Comparison of ENCODE assay signal across 10 mouse cellular contexts in the genomic region with DNA sequence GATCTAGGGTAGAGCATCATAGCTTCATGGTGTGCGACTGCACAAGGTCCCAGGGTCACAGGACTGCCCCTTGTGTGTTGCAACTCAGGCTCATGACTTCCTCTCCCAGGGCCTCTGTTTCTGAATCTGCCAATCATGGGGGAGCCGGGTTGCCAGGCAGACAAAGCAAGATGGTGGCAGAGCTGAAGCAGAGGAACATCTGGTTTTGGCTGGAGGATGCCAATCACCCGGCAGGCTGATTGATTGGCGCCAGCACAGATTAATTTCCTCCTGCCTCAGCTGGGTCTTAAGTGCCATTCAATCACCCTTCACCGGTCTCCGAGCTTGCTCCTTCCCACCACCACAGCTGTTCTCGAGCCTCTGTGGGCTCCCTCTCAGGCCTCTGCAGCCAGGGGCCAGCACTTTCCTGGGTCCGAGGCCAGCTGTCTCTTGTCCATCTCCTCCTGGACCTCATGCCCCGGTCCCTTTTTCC. TPM values are rescaled to one million over a fixed set of nuclear protein-coding genes. Genes with fewer than 3 reads are reported as not detected.
DNase-seq lines count a peak whose midpoint lies in the region; ATAC-seq and TF ChIP-seq lines count a peak whose summit lies in the region.
"Had no signal": no experiment of that assay in that cellular context is flagged by ENCODE, and none has a peak within 500 bp of the region (broad histone marks: within the 10 kb centered on the region; RNA-seq: fewer than 3 reads in every experiment).

No protein-coding gene starts in this region.

- H3K27ac ChIP-seq in hindbrain, embryonic 11.5 days (ENCODE audit: low read depth, low read length) = peak overlapping the region; percentile 43
- H3K27ac ChIP-seq in hindbrain, embryonic 16.5 days (ENCODE audit: low read depth, low read length) = no peak overlapping the region

- H3K4me2 ChIP-seq in hindbrain, embryonic 11.5 days (replicated peaks; ENCODE audit: low read depth, low read length) = no peak overlapping the region
- H3K4me2 ChIP-seq in hindbrain, embryonic 16.5 days (ENCODE audit: low read length) = no peak overlapping the region

- no peak; the same call in 1 of the 2 replicates for ATAC-seq in hindbrain, embryonic 11.5 days (ENCODE audit: low FRiP score)
- no peak for ATAC-seq in hindbrain, embryonic 16.5 days
- ATAC-seq in megakaryocyte, adult 5-6 weeks (ENCODE audit: poor library complexity, severe bottlenecking) = peak; percentile 47; the same call in 1 of the 2 replicates

- no peaks in the 10 kb centered on the region for H3K9me3 ChIP-seq in hindbrain, embryonic 11.5 days (ENCODE audit: control insufficient read depth, low read length)
- no peaks in the 10 kb centered on the region for H3K9me3 ChIP-seq in hindbrain, embryonic 16.5 days (ENCODE audit: control insufficient read depth, low read length)

- H3K4me3 ChIP-seq in hindbrain, embryonic 11.5 days (ENCODE audit: low read depth, low read length) = no peak overlapping the region
- H3K4me3 ChIP-seq in hindbrain, embryonic 16.5 days (ENCODE audit: low read length) = no peak overlapping the region

- H3K9ac ChIP-seq in hindbrain, embryonic 11.5 days (ENCODE audit: low read depth, low read length) = no peak overlapping the region
- H3K9ac ChIP-seq in hindbrain, embryonic 16.5 days (ENCODE audit: low read depth, low read length) = no peak overlapping the region

- H3K36me3 ChIP-seq in hindbrain, embryonic 11.5 days (ENCODE audit: control insufficient read depth, insufficient read depth, low read length) = no peaks in the 10 kb centered on the region
- no peaks in the 10 kb centered on the region for H3K36me3 ChIP-seq in hindbrain, embryonic 16.5 days (ENCODE audit: control insufficient read depth, insufficient read depth, low read length)

- no peak for TF ChIP-seq POLR2A in brain, embryonic 14.5 days (IDR thresholded peaks at IDR 0.05; ENCODE audit: borderline replicate concordance, extremely low read depth, insufficient read depth, insufficient read length, poor library complexity, severe bottlenecking)

- no peak for TF ChIP-seq CTCF in brain, embryonic 14.5 days (IDR thresholded peaks at IDR 0.05; ENCODE audit: borderline replicate concordance, extremely low read depth, insufficient read depth, insufficient read length)

- peak; percentile 46 for DNase-seq in hindbrain, embryonic 11.5 days (ENCODE audit: low spot score)
- DNase-seq in brain, embryonic 14.5 days (ENCODE audit: low read depth) = peak; percentile 64
- DNase-seq in forelimb bud, embryonic 11.5 days (ENCODE audit: low read depth, low spot score) = peak; percentile 69
- DNase-seq in cerebellum, adult 11 months = no peak
- no peak for DNase-seq in spleen, adult 18-20 months
- DNase-seq in B cell, adult 2 months = no peak
- DNase-seq: heart, postnatal 4 days; layer of hippocampus, adult 9-11 months had no signal

- WGBS in hindbrain, embryonic 11.5 days = 32% methylated on average over 9 of the region's 9 CpGs
- 35% methylated on average over 9 of the region's 9 CpGs for WGBS in hindbrain, embryonic 16.5 days

- no peaks in the 10 kb centered on the region for H3K27me3 ChIP-seq in hindbrain, embryonic 11.5 days (ENCODE audit: control insufficient read depth, insufficient read depth, low read length)
- H3K27me3 ChIP-seq in hindbrain, embryonic 16.5 days (replicated peaks; ENCODE audit: control insufficient read depth, insufficient read depth, low read length) = no peaks in the 10 kb centered on the region

- H3K4me1 ChIP-seq in hindbrain, embryonic 11.5 days (replicated peaks; ENCODE audit: control insufficient read depth, insufficient read depth, low read length) = peaks cover 17% of the 10 kb centered on the region
- H3K4me1 ChIP-seq in hindbrain, embryonic 16.5 days (ENCODE audit: control insufficient read depth, insufficient read depth, low read depth, low read length) = peaks cover 25% of the 10 kb centered on the region

RNA-seq across cellular contexts. Expression of gene Nnat, which starts 46.1 kb away (rescaled TPM):
- polyA plus RNA-seq in hindbrain, embryonic 11.5 days (2014; fragmentation: Nextera tagmentation; extraction: Ambion mirVana) = 1,515 and 1,745 TPM in 2 replicates
- 6,388 and 6,390 TPM in 2 replicates for polyA plus RNA-seq in hindbrain, embryonic 16.5 days (2015; fragmentation: Nextera tagmentation; extraction: Ambion mirVana)
- 8,068 and 9,838 TPM in 2 replicates for polyA plus RNA-seq in brain, embryonic 14.5 days (2012; rRNA removed)
- not detected in 2 replicates for total RNA-seq in megakaryocyte, adult 5-6 weeks (2015)
- total RNA-seq in megakaryocyte, adult 5-6 weeks (2017) = not detected in 2 replicates

RNA-seq across cellular contexts. Expression of gene Blcap, which starts 57.3 kb away (rescaled TPM):
- polyA plus RNA-seq in hindbrain, embryonic 11.5 days (2014; fragmentation: Nextera tagmentation; extraction: Ambion mirVana) = 117 and 118 TPM in 2 replicates
- polyA plus RNA-seq in hindbrain, embryonic 16.5 days (2015; fragmentation: Nextera tagmentation; extraction: Ambion mirVana) = 288 and 298 TPM in 2 replicates
- 225 and 231 TPM in 2 replicates for polyA plus RNA-seq in brain, embryonic 14.5 days (2012; rRNA removed)
- total RNA-seq in megakaryocyte, adult 5-6 weeks (2015) = 10.2 and 13.5 TPM in 2 replicates
- 7.8 and 19.2 TPM in 2 replicates for total RNA-seq in megakaryocyte, adult 5-6 weeks (2017)

Comparison
In these comparisons a context has a peak if more than half of its experiments do, and no peak if none do; other contexts are left out.
1. DNase-seq: peak in hindbrain, embryonic 11.5 days (single experiment), brain, embryonic 14.5 days (single experiment) and forelimb bud, embryonic 11.5 days (single experiment); none in cerebellum, adult 11 months (single experiment), spleen, adult 18-20 months (0 of 2) and B cell, adult 2 months (0 of 2).